Mouse (Mus musculus): ENCODE results near the gene Endou. TPM values are rescaled to one million over a fixed set of nuclear protein-coding genes. Genes with fewer than 3 reads are reported as not detected.
A peak's percentile ranks its signal among the peaks of the same experiment; 100 is the strongest.

Endou gene
- polyA plus RNA-seq, 1 experiment from 2014 or later = not detected

- peaks cover 25% of the 10 kb centered on the region for H3K4me1 ChIP-seq (replicated peaks; ENCODE audit: control insufficient read depth, insufficient read depth, low read length)
- H3K27ac ChIP-seq (ENCODE audit: low read depth) = peak overlapping the region; percentile 36
- H3K36me3 ChIP-seq (ENCODE audit: control insufficient read depth, insufficient read depth, low read length) = no peaks in the 10 kb centered on the region
- peak overlapping the region; percentile 44 for H3K4me3 ChIP-seq (ENCODE audit: low read depth, low read length)
- peaks cover 14% of the 10 kb centered on the region for H3K27me3 ChIP-seq (replicated peaks; ENCODE audit: control insufficient read depth, insufficient read depth, low read length)
- peak overlapping the region; percentile 55 for H3K9ac ChIP-seq (ENCODE audit: low read length)
- ATAC-seq (replicated peaks; ENCODE audit: low FRiP score, low TSS enrichment, low read depth) = peak; percentile 23
- peak; percentile 71 for DNase-seq (ENCODE audit: low spot score)
- H3K9me3 ChIP-seq (ENCODE audit: control insufficient read depth, low read length) = no peaks in the 10 kb centered on the region
- WGBS = 1% methylated on average over 18 of the region's 18 CpGs
- peak overlapping the region; percentile 96 for H3K4me2 ChIP-seq (ENCODE audit: low read length)
Measured at GRCm38 (mm10) chr15:97768192-97768591, 37.1 kb upstream of the Endou start.

GRCm38 (mm10) chr15:97767280-97768186 lies 36.4 kb upstream of the Endou start, which contains the start of gene Rapgef3:
TSS of gene Rapgef3 (minus strand) at chr15:97767972.
- H3K9me3 ChIP-seq (ENCODE audit: control insufficient read depth, low read length) = no peaks in the 10 kb centered on the region
- H3K27ac ChIP-seq (ENCODE audit: low read depth) = peak within 1 kb of the TSS; percentile 36
- DNase-seq (ENCODE audit: low spot score) = peak; percentile 85
- H3K27me3 ChIP-seq (replicated peaks; ENCODE audit: control insufficient read depth, insufficient read depth, low read length) = peaks cover 14% of the 10 kb centered on the region
- ATAC-seq (replicated peaks; ENCODE audit: low FRiP score, low TSS enrichment, low read depth) = peak; percentile 87
- peak within 1 kb of the TSS; percentile 55 for H3K9ac ChIP-seq (ENCODE audit: low read length)
- peaks cover 18% of the 10 kb centered on the region for H3K4me1 ChIP-seq (replicated peaks; ENCODE audit: control insufficient read depth, insufficient read depth, low read length)
- peak within 1 kb of the TSS; percentile 96 for H3K4me2 ChIP-seq (ENCODE audit: low read length)
- WGBS = 2% methylated on average over 41 of the region's 44 CpGs
- H3K4me3 ChIP-seq (ENCODE audit: low read depth, low read length) = peak within 1 kb of the TSS; percentile 44
- no peaks in the 10 kb centered on the region for H3K36me3 ChIP-seq (ENCODE audit: control insufficient read depth, insufficient read depth, low read length)

- Histone ChIP-seq H3K27me3 (replicated peaks; ENCODE audit: control insufficient read depth, insufficient read depth, low read length) (peaks cover 14% of the 10 kb centered on the region), H3K4me1 (replicated peaks; ENCODE audit: control insufficient read depth, insufficient read depth, low read length) (peaks cover 16% of the 10 kb centered on the region), H3K4me2 (ENCODE audit: low read length) (peak overlapping the region; percentile 96), H3K9ac (ENCODE audit: low read length) (peak overlapping the region; percentile 55), H3K4me3 (ENCODE audit: low read depth, low read length) (peak overlapping the region; percentile 44), H3K9me3 (ENCODE audit: control insufficient read depth, low read length) (no peaks in the 10 kb centered on the region), H3K27ac (ENCODE audit: low read depth) (peak overlapping the region; percentile 9; the same call in 1 of the 2 replicates), H3K36me3 (ENCODE audit: control insufficient read depth, insufficient read depth, low read length) (no peaks in the 10 kb centered on the region)
- ATAC-seq (replicated peaks; ENCODE audit: low FRiP score, low TSS enrichment, low read depth) (no peak), DNase-seq (ENCODE audit: low spot score) (no peak)
- whole genome bisulfite sequencing = 10% methylated on average over 23 of the region's 23 CpGs
Measured at GRCm38 (mm10) chr15:97766594-97767279, 35.6 kb upstream of the Endou start.

GRCm38 (mm10) chr15:97766194-97766593 lies 35.1 kb upstream of the Endou start:
- Histone ChIP-seq H3K4me1 (replicated peaks; ENCODE audit: control insufficient read depth, insufficient read depth, low read length) (peaks cover 16% of the 10 kb centered on the region), H3K9me3 (ENCODE audit: control insufficient read depth, low read length) (no peaks in the 10 kb centered on the region), H3K4me3 (ENCODE audit: low read depth, low read length) (peak overlapping the region; percentile 44), H3K4me2 (ENCODE audit: low read length) (peak overlapping the region; percentile 96), H3K9ac (ENCODE audit: low read length) (peak overlapping the region; percentile 35; the same call in 1 of the 2 replicates), H3K27me3 (replicated peaks; ENCODE audit: control insufficient read depth, insufficient read depth, low read length) (peaks cover 14% of the 10 kb centered on the region), H3K27ac (ENCODE audit: low read depth) (no peak overlapping the region), H3K36me3 (ENCODE audit: control insufficient read depth, insufficient read depth, low read length) (no peaks in the 10 kb centered on the region)
- ATAC-seq (replicated peaks; ENCODE audit: low FRiP score, low TSS enrichment, low read depth) (no peak), DNase-seq (ENCODE audit: low spot score) (no peak)
- 32% methylated on average over 8 of the region's 8 CpGs for WGBS

GRCm38 (mm10) chr15:97765090-97765794 lies 34.1 kb upstream of the Endou start:
- Histone ChIP-seq H3K36me3 (ENCODE audit: control insufficient read depth, insufficient read depth, low read length) (no peaks in the 10 kb centered on the region), H3K27ac (ENCODE audit: low read depth) (no peak overlapping the region), H3K4me3 (ENCODE audit: low read depth, low read length) (no peak overlapping the region), H3K9me3 (ENCODE audit: control insufficient read depth, low read length) (no peaks in the 10 kb centered on the region), H3K4me1 (replicated peaks; ENCODE audit: control insufficient read depth, insufficient read depth, low read length) (peaks cover 16% of the 10 kb centered on the region), H3K9ac (ENCODE audit: low read length) (no peak overlapping the region), H3K27me3 (replicated peaks; ENCODE audit: control insufficient read depth, insufficient read depth, low read length) (peaks cover 14% of the 10 kb centered on the region), H3K4me2 (ENCODE audit: low read length) (peak overlapping the region; percentile 15; the same call in 1 of the 2 replicates)
- DNase-seq (ENCODE audit: low spot score) (no peak), ATAC-seq (replicated peaks; ENCODE audit: low FRiP score, low TSS enrichment, low read depth) (no peak)
- WGBS = 45% methylated on average over 13 of the region's 13 CpGs

- WGBS = 75% methylated on average over 2 of the region's 2 CpGs
- Histone ChIP-seq H3K9ac (ENCODE audit: low read length) (no peak overlapping the region), H3K4me2 (ENCODE audit: low read length) (no peak overlapping the region), H3K9me3 (ENCODE audit: control insufficient read depth, low read length) (no peaks in the 10 kb centered on the region), H3K4me3 (ENCODE audit: low read depth, low read length) (no peak overlapping the region), H3K36me3 (ENCODE audit: control insufficient read depth, insufficient read depth, low read length) (no peaks in the 10 kb centered on the region), H3K27me3 (replicated peaks; ENCODE audit: control insufficient read depth, insufficient read depth, low read length) (peaks cover 14% of the 10 kb centered on the region), H3K4me1 (replicated peaks; ENCODE audit: control insufficient read depth, insufficient read depth, low read length) (peaks cover 16% of the 10 kb centered on the region), H3K27ac (ENCODE audit: low read depth) (no peak overlapping the region)
- DNase-seq (ENCODE audit: low spot score) (no peak), ATAC-seq (replicated peaks; ENCODE audit: low FRiP score, low TSS enrichment, low read depth) (no peak)
Measured at GRCm38 (mm10) chr15:97764532-97764931, 33.4 kb upstream of the Endou start.

- H3K4me3 ChIP-seq (ENCODE audit: low read depth, low read length) = no peak overlapping the region
- H3K4me1 ChIP-seq (replicated peaks; ENCODE audit: control insufficient read depth, insufficient read depth, low read length) = peaks cover 13% of the 10 kb centered on the region
- no peaks in the 10 kb centered on the region for H3K36me3 ChIP-seq (ENCODE audit: control insufficient read depth, insufficient read depth, low read length)
- DNase-seq (ENCODE audit: low spot score) = no peak
- H3K9ac ChIP-seq (ENCODE audit: low read length) = no peak overlapping the region
- no peak for ATAC-seq (replicated peaks; ENCODE audit: low FRiP score, low TSS enrichment, low read depth)
- WGBS = 71% methylated on average over 9 of the region's 9 CpGs
- no peak overlapping the region for H3K27ac ChIP-seq (ENCODE audit: low read depth)
- peaks cover 9% of the 10 kb centered on the region for H3K27me3 ChIP-seq (replicated peaks; ENCODE audit: control insufficient read depth, insufficient read depth, low read length)
- no peaks in the 10 kb centered on the region for H3K9me3 ChIP-seq (ENCODE audit: control insufficient read depth, low read length)
- H3K4me2 ChIP-seq (ENCODE audit: low read length) = no peak overlapping the region
Measured at GRCm38 (mm10) chr15:97763256-97764049, 32.3 kb upstream of the Endou start.

- ATAC-seq (replicated peaks; ENCODE audit: low FRiP score, low TSS enrichment, low read depth) (no peak), DNase-seq (ENCODE audit: low spot score) (no peak)
- Histone ChIP-seq H3K9ac (ENCODE audit: low read length) (no peak overlapping the region), H3K27me3 (replicated peaks; ENCODE audit: control insufficient read depth, insufficient read depth, low read length) (peaks cover 9% of the 10 kb centered on the region), H3K9me3 (ENCODE audit: control insufficient read depth, low read length) (no peaks in the 10 kb centered on the region), H3K4me1 (replicated peaks; ENCODE audit: control insufficient read depth, insufficient read depth, low read length) (peaks cover 8% of the 10 kb centered on the region), H3K27ac (ENCODE audit: low read depth) (no peak overlapping the region), H3K4me2 (ENCODE audit: low read length) (no peak overlapping the region), H3K4me3 (ENCODE audit: low read depth, low read length) (no peak overlapping the region), H3K36me3 (ENCODE audit: control insufficient read depth, insufficient read depth, low read length) (no peaks in the 10 kb centered on the region)
- WGBS = 55% methylated on average over 9 of the region's 9 CpGs
Measured at GRCm38 (mm10) chr15:97762733-97763132, 31.6 kb upstream of the Endou start.

Data from intestine, embryonic 14.5 days (tissue).